Mouse (Mus musculus): Measurements from ENCODE around the gene Dcps.
"Not testable (repeated sequence)": the region's sequence is repeated elsewhere in the genome, so short reads cannot be mapped to it uniquely, and the experiment has no call there.

- not testable (repeated sequence) for TF ChIP-seq CTCF, EP300 (IDR thresholded peaks at IDR 0.05; ENCODE audit: low read depth)
Observed at GRCm38 (mm10) chr9:35147261-35147660, 28.6 kb downstream of the Dcps start.
